Mouse (Mus musculus): Measurements from ENCODE around the gene Cwf19l1. TPM values are rescaled to one million over a fixed set of nuclear protein-coding genes. Genes with fewer than 3 reads are reported as not detected.
A peak's percentile ranks its signal among the peaks of the same experiment; 100 is the strongest.

Gene Cwf19l1
- total RNA-seq (2021): 1 to 10 TPM; 5.6 to 5.9 TPM
- long read RNA-seq, experiment 1, partial matches to known transcripts: 0 of 1 reads
- long read RNA-seq, experiment 1, other reads (novel, unspliced or antisense): 1 of 1 reads
- long read RNA-seq, experiment 2, partial matches to known transcripts: 0 of 3 reads
- long read RNA-seq, experiment 2, other reads (novel, unspliced or antisense): 0 of 3 reads

DNA sequence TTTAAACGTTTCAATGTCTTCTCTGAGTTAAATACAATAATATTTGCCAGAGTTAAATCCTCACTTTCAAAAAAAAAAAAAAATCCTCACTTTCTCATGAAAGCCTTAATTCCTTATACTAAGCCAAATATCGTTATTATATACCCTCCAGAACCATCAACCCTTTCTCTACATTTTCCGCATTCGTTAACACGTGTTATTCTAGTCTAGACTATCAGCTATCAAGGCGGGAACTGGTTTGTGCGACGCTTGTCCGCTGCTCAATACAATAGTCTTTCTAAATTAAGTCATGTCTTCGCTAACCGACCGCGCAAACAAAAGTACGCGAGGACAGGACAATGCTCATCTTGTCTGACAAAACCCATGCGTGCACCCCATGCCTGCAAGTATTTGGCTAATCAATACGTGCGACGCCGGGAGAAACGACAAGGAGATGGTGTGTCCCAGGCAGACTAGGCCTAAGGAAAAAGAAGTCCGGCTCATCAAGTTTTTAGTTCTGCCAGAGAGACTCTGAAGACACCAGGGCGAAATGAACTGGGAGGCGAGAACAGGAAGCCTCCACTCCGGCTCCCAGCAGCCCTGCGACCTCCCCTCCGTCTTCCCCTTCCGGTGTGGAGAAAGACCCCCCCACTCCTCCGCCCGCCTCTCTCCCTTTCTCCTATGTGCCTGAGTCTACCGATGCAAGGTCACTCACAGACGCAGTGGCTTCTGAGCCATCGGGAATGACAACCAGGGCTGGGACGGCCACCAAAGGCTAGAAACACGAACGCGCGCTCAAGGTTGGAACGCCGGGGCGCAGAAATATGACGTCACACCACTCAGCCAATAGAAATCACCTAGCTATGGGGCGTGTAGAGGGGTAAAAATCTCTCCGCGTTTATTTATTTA, at the start of gene Cwf19l1:
Gene Cwf19l1 (minus strand): TSS at position 805 of the 888 bp plus-strand sequence.
- intact Hi-C loops (cut with DNase I): no loop called here
- peak; percentile 72 to 82 for DNase-seq

DNA sequence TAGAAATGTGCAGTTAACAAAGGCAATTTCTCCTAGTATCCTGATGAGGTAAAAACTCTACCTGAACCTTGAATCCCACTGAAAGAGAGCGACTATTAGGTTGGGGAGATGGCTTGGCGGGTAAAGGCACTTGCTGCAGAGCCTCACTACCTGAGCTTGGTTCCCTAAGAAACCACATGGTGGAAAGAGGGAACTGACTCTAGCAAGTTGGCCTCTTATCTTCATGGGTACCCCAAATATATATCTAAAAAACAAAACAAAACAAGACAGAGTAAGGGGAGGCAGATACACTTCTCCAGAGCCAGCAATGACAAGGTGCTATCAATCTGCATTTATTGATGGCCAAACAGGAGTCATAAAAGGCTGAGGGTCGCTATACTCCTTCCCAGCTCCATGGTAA, 48.3 kb upstream of the Cwf19l1 start:
- intact Hi-C loops (cut with DNase I): no loop called here
- DNase-seq: no peak

DNA sequence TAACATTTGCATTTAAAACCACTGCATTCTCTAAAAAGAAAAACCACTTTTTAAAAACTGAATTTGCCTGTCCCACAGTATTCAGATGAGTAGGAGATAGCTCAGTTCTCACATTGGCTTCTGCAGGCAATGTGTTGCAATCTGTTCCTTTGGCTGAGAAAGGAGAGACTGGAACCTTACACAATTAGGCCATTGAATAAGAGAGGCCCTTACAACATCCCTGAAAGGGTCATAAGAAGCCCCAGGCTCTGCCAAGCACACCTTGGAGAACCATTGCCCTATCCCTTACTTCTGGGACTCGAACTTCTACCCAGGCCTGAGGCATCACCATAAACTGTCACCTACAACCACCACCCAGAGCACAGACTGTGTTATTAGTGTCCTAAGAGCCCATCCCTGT, 44.8 kb upstream of the Cwf19l1 start:
- intact Hi-C loops (cut with DNase I): no loop called here

DNA sequence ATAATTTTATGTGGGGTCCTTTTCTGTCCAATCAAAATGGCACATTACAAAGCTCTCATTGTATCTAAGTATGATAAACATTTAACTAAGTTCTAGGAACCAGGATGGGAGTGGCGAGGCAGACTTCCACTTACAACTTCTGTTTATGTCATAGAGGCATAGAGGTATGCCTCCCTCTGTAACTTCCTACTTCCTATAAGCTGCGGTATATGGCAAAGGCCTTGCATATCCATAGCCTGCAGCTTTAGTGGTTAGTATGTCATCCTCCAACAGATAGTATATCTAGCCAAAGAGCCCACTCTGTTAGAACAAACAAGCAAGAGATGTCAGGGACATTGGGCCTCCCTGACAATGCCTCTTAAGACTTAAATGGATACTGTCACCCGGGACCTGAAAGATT, 41.1 kb upstream of the Cwf19l1 start:
- DNase-seq: no peak

More for the DNA sequence above, 44.8 kb upstream of the Cwf19l1 start:
- no peak for DNase-seq

DNA sequence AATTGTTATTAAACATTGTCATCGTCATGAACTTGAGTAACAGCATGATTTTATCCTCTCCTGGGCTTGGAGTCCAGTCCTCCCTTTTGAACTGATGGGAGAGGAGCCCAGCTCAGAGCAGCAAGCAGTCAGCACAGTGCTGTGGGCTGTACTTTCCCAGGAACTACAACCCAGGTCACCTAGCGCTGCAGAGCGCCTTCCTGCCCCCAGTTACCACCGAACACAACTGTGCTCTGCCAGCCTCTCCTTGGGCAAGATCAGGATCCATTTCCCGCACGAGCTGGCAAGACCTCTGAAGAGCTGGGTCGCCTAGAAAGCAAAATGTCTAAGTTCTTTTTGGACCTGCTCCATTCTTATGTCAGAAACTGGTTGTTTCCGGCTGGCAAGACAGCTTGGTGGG, 39.2 kb upstream of the Cwf19l1 start:
- intact Hi-C loops (cut with DNase I): no loop called here
- no peak for DNase-seq

More for the DNA sequence above, 41.1 kb upstream of the Cwf19l1 start:
- intact Hi-C loops (cut with DNase I): no loop called here

DNA sequence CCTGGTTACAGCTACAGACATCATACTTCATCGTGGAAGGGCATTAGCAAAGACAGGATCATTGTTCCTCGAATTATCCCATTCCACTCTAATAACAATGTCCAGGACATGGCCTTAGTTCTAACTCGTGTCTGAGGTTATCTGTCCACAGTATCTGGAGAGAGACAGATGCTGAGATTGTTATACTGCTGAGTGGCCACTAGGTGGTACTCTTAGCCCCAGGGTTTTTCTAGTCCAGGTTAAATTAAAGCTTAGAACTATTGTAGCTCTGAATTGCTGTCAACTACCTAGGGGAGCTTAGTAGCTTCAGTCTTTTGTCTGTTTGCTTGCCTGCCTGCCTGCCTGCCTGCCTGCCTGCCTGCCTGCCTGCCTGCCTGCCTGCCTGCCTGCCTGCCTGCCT, 25.8 kb upstream of the Cwf19l1 start:
- intact Hi-C loops (cut with DNase I): no loop called here
- no peak for DNase-seq

DNA sequence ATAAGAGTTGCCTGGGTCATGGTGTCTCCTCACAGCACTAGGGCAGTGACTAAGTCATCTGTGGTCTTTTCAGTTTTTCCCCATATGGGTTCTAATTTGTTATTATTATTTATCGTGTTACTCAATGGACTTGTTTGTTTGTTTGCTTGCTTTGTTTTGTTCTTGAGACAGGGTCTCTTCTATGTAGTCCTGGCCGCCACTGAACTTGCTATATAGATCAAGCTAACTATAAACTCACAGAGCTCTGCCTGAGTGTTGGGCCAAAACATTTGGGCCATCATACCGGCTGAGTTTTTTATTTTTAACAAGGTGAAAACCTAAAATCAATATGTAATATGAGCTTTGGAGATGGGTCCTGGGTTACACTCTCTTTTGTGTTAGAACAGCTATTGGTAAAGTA, 23.7 kb upstream of the Cwf19l1 start:
- DNase-seq: no peak
- intact Hi-C loops (cut with DNase I): no loop called here

DNA sequence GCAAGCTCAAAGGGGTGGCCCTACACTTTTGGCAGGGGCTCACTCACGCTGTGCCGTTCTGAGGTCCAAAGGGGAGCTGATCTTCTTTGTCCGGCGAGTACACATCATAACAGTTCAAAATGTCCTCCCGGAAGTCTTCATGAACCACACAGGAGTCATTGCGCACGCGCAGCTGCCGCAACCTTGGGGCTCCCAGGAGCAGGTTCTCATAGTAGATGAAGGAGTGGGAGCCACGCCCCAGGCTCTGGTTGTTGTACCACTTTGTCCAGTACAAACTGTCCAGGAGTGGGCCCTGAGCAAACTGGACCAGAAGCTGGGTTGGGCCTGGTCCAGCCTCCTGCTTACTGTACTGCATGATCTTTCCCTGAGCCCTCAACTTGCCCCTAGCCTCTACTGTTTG, 21.3 kb upstream of the Cwf19l1 start:
- DNase-seq: no peak
- intact Hi-C loops (cut with DNase I): no loop called here

DNA sequence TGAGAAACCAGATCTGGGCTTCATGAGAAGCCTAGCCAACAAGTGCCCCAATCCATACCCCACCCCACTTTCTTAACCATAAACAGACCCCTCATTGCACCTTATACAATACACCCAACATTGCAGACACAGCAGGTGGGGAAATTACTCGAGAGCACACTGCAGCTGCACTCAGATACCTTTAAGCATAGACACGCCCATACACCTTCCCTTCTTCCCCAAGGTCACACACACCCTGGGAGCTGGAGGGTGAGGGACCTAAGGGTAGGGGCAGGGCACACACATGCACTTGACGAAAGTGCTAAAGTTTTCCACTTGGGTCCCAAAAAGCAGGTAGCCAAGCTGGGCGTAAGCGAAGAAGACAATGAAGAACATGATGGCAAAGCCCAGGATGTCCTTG, 18.1 kb upstream of the Cwf19l1 start:
- intact Hi-C loops (cut with DNase I): no loop called here
- DNase-seq: no peak

DNA sequence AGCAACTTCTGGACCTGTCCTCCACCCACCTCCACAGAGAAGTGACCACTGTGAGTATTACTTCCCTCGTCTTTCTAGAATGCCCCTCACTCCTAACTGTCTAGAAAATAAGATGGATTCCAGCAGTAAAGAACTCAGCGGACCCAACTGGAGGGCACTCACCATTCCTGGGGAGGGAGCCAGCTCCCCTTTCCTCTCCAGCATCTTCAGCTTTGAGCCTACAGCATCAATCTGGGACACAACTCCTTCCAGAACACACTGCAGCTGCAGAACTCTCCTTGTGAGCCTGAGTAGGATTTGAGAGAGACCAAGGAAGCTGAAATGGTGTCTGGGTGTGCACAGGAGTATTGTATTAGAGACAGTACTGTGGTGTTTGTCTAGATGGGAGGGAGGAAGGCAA, 13.3 kb upstream of the Cwf19l1 start:
- DNase-seq: no peak
- intact Hi-C loops (cut with DNase I): no loop called here

DNA sequence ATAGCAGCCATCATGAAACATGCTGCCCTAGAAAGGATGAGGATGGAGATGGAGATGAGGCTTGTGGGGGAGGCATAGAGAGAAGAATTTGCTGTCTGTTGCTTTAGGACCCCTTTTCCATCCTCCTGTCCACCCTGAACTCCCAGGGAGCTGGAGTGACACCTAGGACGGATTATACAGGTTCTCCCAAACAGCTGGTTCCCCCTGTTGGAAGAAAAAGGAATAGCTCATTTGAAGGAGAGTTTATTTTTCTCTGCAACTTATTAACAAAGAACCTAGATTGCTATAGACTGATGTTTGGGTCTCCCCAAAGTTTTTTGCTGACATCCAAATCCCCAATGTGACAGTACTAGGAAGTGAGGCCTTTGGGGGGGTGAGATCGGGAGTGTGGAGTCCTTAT, 12.7 kb upstream of the Cwf19l1 start:
- intact Hi-C loops (cut with DNase I): no loop called here
- DNase-seq: no peak

DNA sequence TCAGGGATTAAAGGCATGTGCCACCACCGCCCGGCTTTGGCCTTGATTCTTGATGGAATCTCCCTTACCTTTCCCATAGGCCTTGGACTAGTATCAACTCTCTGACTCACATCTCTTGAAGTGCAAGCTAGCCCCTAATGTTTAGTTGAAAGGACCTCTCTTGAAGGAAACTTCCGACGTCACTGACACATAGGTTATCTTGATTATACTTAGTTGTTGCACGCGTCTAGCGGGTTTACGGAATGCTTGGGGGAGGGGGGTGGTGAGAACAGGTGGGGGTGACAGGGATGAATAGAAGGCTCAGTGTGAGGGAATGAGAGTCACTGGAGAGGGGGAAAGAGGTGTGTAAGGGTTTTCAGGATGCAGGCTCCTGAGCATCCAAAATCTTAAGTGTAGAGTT, 11.3 kb upstream of the Cwf19l1 start:
- DNase-seq: no peak
- intact Hi-C loops (cut with DNase I): no loop called here

DNA sequence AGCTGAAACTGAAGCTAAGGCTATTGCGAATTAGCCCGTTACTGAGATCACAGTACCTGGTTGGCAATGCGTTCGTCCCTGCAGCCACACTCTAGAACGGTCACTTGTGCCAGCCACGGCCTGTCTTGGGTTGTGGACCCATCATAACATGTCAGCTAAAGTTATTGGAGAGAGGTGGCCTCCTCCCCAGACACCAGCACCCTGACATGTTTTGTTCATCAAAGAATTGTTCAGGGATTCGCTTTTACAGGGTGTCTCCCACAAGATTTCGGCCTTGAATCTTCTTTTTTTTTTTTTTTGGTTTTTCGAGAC, 10.8 kb upstream of the Cwf19l1 start:
- DNase-seq: no peak
- intact Hi-C loops (cut with DNase I): no loop called here

DNA sequence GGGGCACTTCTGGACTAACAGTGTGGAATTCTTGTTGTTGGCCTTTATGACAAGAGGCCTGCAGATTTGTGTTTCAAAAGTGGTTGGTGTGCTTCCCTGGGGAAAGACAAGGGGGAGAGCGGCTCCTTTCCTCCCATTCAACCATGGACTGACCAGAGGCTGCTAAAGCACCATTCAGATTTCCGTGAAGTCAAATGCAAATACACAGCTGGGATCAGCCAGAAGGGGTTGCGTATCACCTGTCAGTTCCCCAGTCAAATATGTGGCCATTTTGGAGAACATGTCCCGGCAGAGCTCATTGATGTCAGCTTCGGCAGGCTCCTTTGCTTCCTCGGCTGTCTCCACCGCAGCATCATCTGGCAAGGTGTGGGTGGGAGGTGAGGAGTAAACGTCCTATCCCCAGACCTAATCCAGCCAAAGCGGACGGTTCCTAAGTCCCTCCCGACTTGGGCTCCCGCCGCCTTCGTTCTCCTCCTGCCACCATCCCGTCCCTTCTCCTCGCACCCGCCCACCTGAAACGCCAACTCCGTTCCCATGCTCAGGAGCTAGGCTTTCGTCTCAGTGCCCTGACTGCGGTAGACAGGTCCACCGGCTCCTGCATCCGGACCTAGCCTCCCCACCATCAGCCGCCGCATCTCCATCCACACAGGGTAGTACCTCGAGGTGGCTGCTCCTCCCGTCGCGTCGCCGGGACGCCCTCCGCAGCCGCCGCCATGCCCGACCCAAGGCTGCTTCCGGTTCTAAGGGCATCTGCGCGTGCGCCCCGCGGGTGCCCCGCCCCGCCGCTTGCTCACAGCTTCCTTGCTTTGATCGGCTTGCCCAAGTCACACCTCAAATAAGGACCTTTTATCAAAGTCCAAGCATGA, 10.3 kb upstream of the Cwf19l1 start, which contains the start of gene Bloc1s2:
Gene Bloc1s2 (minus strand): TSS at position 745 of the 866 bp plus-strand sequence.
- DNase-seq: peak; percentile 80 to 84
- intact Hi-C loops (cut with DNase I): no loop called here

DNA sequence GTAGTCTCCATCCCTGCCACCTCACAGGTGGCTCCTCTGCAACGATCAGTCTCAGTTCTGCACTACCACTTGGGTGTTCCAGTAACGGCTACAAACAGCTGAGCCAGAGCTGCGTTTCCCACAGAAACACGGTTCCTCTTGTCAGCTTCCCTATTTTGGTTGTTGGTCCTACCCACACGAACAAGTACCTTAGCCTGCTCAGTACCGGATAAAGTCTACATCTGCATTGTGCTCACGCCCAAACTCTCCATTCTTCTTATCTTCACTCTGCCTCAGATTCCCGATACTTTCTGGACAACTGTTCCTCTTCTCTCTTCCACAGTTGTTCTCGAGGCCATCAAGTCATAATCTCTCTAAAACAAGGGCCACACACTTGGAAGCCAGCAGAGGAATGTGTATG, 8.7 kb upstream of the Cwf19l1 start:
- DNase-seq: no peak
- intact Hi-C loops (cut with DNase I): no loop called here

DNA sequence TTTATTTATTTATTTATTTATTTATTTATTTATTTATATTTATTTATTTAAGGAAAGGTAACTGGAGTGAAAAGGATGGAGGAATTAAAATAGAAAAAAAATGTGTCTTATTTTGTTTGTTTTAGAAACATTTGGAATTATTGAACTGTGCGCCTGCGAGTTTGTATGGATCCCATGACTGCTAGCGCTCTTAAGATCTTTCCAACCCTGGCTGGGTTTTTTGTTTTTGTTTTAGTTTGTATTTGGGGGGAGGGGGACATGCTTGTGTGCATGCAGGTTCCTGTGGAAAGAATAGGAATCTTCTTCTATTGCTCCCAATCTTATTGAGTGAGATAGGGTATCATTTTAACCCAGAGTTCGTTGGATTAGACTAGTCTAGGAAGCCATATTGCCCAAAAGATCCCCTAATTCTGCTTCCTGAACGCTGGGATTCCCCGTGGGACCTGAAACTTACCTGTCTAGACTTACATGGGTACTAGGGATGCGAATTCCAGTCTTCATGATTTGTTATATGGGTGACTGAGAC, 347 bp upstream of the Cwf19l1 start:
- intact Hi-C loops (cut with DNase I): no loop called here
- DNase-seq: no peak

DNA sequence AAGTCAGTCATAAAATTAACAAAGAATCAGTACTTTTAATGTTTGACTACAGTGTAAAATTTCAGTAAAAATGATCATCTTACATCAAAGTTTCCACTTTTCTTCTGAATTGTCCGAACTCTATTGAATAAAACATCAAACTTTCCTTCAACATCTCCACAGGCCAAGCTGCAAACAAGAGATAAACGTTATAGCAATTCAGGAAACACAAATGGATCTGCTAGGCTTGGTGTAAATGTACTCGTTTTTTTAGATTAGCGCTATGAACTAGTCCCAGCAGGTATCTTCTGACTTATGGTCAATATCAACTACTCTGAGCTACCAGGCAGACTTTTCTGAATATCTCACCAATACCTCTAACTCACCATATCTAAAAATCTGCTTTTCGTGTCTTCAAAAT, 2.8 kb downstream of the Cwf19l1 start:
- intact Hi-C loops (cut with DNase I): no loop called here
- no peak for DNase-seq

DNA sequence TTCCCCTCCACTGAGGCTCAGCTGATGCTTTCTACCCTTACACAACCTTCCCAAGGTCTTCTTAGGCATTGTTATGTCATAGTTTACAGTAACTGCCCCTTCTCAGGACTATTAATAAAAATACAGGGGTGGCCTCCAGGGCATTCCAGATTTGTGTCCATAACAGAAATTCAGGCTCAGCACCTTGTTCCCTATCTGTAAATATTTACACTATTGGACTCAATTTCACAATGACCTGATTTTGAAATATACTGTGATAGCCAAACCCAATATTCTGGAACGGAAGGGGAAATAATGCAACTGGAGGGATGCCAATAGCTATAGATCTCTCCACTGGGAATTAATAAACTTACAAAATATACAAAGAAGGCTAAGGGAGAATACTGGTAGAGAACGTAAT, 7.1 kb downstream of the Cwf19l1 start:
- DNase-seq: no peak
- intact Hi-C loops (cut with DNase I): no loop called here

DNA sequence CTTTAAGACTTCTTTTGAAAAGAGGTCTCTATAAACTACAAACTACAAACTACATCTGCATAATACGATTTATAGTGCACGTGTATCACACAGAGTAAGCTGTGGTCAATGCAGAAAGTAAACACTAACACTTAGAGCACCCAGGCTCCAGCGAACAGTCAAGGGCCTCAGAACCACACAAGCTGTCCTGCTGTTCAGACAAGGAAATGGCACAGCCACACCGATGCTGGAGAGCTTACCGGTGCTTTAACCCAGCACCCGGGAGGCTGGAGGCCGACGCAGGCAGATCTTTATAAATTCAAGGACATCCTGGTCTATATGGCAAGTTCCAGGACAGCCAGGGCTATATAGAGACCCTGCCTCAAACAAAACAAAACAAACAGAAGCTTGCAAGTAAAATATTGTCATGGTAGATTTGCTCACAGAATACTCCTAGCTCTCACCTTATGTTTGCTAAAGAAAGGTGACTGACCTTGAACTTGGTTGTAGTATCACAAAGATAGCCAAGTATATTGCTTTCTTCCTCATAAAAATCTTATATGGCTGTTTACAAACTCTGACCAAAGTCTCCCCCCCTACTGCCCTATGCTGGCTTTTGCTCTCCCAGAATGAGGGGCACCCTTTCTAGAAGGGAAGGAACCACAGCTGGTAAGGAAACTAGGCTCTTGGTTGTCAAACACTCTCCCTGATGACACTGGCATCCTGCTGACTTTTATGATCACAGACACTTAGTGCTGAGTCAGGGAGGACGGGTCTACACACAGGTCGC, 7.8 kb downstream of the Cwf19l1 start:
- intact Hi-C loops (cut with DNase I): no loop called here
- DNase-seq: no peak

DNA sequence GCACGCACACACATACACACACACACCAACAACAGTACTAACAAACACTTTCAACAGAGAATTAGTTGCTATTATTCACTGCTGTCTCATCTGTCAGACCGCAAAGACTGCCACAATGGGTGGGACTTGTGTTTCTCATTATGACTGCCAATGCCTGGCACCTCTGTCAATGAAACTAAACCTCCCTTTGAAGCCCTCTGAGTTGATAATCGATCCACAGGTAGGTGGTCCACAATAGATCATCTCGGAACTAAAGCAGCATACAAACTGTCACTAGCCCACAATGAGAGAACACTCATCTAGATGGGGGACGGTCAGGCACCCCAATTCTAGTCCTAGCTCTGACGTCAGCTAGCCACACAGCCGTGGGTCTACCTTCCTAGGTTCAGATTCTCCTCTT, 14.5 kb downstream of the Cwf19l1 start:
- intact Hi-C loops (cut with DNase I): no loop called here
- DNase-seq: no peak
